Mouse (Mus musculus) thymus, adult 2 months (tissue): ENCODE measurements around the gene Sdk2.

Experiments
- CTCF ChIP-seq: fragments of 200-500 bp; IDR thresholded peaks from 2 replicates; pipeline ENCODE4 v1.5.1; 2012; ENCODE audit warnings: mild to moderate bottlenecking, control low read depth, low read length, moderate library complexity, borderline replicate concordance; ENCODE audit not compliant: control insufficient read depth, poor library complexity, insufficient read depth; ENCODE audit errors: extremely low read depth
- POLR2A ChIP-seq: fragments of 200-500 bp; IDR thresholded peaks from 2 replicates; pipeline ENCODE4 v1.6.1; 2012; ENCODE audit warnings: mild to moderate bottlenecking, low read length, control low read depth, moderate library complexity; ENCODE audit not compliant: control insufficient read depth, poor library complexity, insufficient read depth; ENCODE audit errors: extremely low read depth

GRCm38 (mm10) chr11:113831608-113832007 lies 235.2 kb downstream of the Sdk2 start:
- TF ChIP-seq CTCF: no peak
- TF ChIP-seq POLR2A: no peak
